Mouse (Mus musculus) heart, adult 8-10 months (tissue): ENCODE results near the gene Ms4a6d. TPM values are rescaled to one million over a fixed set of nuclear protein-coding genes. Genes with fewer than 3 reads are reported as not detected.

Source experiments
- DNase-seq: peaks from one replicate; pipeline ENCODE4 v3.0.0; 2022; ENCODE audit warnings: low spot score
- total RNA-seq, 4 experiments: library from RNA; stranded (reverse); gene quantifications; 2 replicates each; pipeline ENCODE4 v1.2.4; 2022

The Ms4a6d gene
- 1 to 10 TPM; 2.1 to 3.5 (median 3.0) TPM for total RNA-seq

DNA sequence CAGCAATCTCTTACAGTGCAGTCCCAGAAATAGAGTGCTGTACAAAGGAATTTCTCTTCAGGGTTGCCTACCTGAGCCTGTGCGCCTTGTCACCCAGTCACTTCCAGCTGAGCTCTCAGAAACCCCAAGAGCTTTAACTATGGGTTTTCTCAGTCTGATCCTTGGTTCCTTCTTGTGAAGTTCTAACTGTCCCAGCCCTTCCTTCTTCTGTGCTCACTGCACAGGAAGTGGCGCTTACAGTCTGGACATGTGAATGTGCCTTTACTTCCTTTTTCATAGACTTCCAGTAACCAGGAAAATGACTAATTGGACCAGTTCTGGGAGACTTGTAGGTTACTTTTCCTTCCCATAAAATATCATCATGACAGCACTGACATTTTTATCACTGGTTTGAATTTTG is at the start of gene Ms4a6d:
Gene Ms4a6d (minus strand): TSS at position 247 of the 400 bp plus-strand sequence.
- DNase-seq, result peak; percentile 22

- no peak for DNase-seq
These were observed 44.9 kb upstream of the Ms4a6d start for GRCm38 (mm10) chr19:11649564-11649963.

- no peak for DNase-seq
These were observed 41.5 kb upstream of the Ms4a6d start for GRCm38 (mm10) chr19:11646166-11646565.

DNA sequence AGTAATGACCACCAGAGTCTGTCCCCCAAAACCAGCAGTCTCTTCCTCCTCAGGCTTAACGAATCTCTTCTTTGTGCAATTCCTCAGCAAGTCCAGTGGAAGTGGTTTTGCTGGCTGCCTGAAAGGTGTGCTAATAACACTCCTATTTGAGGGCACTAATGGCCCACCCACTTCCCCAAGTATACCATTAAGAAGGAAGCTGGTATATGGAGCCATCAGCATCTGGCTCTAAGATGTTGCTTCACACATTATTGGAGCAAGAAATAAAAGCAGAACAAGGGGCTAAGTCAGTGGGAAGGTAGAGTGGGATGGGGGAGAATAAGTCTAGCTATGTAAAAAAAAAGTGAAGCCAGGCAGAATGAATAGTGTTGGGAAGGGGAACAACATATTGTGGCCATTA is 36.1 kb upstream of the Ms4a6d start, which contains the start of gene Ms4a3:
Gene Ms4a3 (minus strand): TSS at position 120 of the 400 bp plus-strand sequence.
- no peak for DNase-seq

GRCm38 (mm10) chr19:11639038-11639437 is 34.4 kb upstream of the Ms4a6d start:
- DNase-seq, result no peak

GRCm38 (mm10) chr19:11635572-11635971 is 30.9 kb upstream of the Ms4a6d start:
- no peak for DNase-seq

DNA sequence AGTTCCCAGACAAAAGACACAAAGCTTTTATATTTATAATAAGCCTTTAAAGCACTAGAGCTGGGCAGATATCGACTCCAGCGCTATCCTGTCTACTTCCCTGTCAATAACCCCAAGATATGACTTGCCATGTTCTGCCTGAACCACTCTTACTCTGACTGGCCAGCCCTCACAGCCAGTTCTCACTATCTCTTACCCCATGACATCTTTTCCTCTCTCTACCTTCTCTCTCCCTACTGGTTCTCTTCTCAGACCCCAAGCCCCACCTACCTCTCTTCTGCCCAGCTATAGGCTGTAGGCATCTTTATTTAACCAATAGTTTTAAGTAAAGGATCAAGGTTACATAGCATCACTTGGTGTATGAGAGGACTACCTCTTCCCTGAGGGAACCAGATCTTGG is 29.7 kb upstream of the Ms4a6d start:
- DNase-seq, result no peak

DNA sequence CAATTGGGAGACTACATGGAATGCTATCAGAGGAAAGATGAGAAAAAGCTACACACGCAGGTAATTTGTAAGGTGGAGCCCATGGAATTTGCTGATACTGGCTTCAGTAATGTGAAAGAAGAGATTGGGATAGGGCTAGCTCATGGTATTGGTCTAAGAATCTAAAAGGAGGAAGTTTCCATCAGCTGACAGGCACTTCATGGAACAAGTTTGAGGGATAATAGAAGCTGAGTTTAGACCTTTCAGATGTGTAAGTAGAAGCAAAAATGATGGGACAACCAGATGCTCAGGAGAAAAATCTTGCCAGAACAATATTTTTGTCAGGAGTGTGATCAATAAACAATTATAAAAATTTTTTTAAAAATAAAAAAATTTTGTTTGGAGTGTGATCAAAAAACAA is 29.1 kb upstream of the Ms4a6d start:
- DNase-seq, result no peak

GRCm38 (mm10) chr19:11625231-11625630 is 20.6 kb upstream of the Ms4a6d start:
- no peak for DNase-seq

GRCm38 (mm10) chr19:11624800-11625199 is 20.2 kb upstream of the Ms4a6d start:
- DNase-seq, result no peak

DNA sequence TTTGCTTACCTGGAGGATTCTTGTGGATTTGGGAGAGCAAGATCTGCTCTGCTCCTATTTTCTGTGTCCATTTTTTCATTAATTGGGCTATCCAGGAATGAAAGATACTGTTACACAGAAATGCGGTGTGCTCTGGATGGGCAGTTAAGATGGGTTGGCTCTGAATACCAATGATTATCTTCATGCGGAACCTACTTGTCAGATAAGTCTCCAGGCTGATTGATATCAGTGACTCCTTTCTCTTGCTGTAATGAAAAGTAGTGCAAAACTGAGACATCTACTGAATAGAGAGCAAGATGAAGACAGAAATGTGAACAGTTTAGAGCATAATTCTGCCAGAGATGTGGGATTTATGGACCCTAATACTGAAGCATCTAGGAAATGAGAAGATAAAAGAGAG is 18.9 kb upstream of the Ms4a6d start, which contains the start of gene Ms4a2:
Gene Ms4a2 (minus strand): TSS at position 169 of the 400 bp plus-strand sequence.
- DNase-seq, result no peak

DNA sequence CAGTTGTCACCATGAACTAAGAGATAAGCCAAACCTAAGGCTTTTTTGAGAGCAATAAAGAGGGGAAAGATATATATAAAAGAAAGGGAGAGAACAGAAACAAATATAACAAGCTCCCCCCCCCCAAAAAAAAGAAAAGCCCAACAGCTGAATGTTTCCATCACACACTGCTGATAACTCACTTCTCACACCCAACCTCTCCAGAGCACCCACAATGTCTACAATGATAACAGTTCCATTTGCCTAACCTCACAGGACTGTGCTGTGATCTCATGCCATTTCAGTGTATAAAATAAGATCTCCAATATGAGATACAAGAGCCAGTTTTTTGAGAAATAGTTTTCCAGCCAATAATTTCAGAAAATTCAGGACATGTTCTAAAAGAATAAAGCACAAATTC is 13.3 kb upstream of the Ms4a6d start:
- DNase-seq, result no peak

- no peak for DNase-seq
These were observed 10.2 kb upstream of the Ms4a6d start for GRCm38 (mm10) chr19:11614805-11615204.

- DNase-seq, result no peak
These were observed 9.3 kb upstream of the Ms4a6d start for GRCm38 (mm10) chr19:11613776-11614443.

DNA sequence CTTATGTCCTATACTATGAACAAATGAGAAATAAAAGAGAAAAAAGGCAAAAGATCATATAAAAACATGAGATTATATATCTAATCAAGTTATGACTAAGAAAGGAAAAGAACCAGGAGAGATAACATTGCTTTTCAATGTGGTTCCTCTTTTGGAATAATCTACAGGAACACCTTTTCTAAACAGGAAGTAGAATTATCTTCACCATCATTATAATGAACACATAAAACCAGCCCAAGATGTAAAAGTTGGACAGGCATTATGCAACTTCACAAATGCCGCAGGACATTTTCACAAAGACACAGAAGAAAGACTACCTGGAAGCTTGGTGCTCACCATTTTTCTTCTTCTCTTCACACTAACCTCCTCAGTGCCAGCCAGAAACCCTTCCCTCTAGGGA is 8.4 kb upstream of the Ms4a6d start:
- no peak for DNase-seq

- no peak for DNase-seq
These were observed 7.6 kb upstream of the Ms4a6d start for GRCm38 (mm10) chr19:11612293-11612692.

DNA sequence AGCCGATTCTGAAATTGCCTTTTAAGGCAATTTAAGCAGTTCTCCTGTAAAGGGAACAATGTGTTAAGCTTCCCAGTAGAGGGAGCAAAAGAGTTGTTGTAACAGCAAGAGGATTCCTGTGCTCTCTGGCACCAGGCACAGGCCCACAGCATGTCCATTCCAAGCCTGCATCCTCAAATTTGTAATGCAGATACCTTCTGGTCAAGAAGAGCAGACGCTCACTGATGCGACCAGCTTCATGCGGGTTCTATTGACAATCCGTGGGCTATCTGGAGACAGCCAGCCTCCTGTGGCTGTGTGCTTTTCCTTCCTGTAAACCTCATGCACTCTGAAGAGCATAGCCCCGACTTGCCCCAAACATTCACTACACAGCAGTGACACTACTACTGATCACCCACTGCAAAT is 6.9 kb upstream of the Ms4a6d start:
- peak; percentile 11 for DNase-seq

GRCm38 (mm10) chr19:11608172-11608571 is 3.5 kb upstream of the Ms4a6d start:
- no peak for DNase-seq

- peak; percentile 28 for DNase-seq
These were observed 2.6 kb downstream of the Ms4a6d start for GRCm38 (mm10) chr19:11602026-11602425.

DNA sequence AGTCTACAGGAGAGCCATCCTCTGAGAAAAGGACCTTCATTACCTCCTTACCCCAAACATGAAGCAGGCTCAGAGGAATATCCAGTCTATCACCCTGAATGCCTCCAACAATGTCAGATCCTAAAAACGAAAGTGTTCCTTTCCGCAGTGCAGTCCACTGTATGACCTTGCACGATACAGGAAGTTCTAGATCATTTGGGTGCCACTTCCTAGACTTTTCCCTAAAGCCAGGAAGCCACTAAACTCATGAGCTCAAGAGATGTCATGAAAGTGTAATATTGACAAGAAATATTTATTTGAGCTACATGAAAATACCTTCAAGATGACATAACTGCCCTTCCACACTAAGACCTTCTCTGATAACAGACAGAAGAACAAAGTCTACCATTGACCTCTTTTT is 3.3 kb downstream of the Ms4a6d start:
- DNase-seq, result no peak

DNA sequence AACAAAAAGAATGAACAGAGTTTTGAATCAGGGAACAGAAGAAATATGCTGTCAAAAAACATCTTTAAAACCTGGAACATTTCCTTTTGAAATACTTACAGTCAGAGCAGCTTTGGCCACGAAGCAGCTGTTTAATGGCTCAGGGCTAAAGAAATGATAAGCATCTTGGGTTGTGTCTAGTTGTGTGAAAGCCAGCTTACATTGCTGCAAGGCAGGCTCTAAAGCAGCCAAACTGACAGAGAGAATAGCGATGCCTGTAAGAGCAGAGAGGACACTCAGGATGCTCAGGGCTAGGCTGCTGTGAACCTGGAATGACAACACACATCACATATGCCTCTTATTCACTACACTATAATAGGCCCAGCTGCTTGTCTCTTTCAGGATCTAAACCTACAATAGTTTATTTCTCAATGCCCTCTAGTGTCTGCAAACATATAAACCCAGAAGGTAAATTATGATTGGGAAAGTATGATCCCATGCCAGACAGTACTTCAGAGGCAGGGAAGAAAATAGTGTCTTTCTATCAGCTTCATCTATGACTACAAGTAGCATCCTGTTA is 14.7 kb downstream of the Ms4a6d start:
- no peak for DNase-seq

- no peak for DNase-seq
These were observed 15.4 kb downstream of the Ms4a6d start for GRCm38 (mm10) chr19:11589205-11589604.

GRCm38 (mm10) chr19:11574965-11575364 is 29.7 kb downstream of the Ms4a6d start:
- DNase-seq, result no peak
